Mouse (Mus musculus): Measurements from ENCODE around the gene Acot8. TPM values are rescaled to one million over a fixed set of nuclear protein-coding genes. Genes with fewer than 3 reads are reported as not detected.
A peak's percentile ranks its signal among the peaks of the same experiment; 100 is the strongest.

Acot8 gene
- polyA plus RNA-seq, 1 experiment = 45.6 TPM

DNA sequence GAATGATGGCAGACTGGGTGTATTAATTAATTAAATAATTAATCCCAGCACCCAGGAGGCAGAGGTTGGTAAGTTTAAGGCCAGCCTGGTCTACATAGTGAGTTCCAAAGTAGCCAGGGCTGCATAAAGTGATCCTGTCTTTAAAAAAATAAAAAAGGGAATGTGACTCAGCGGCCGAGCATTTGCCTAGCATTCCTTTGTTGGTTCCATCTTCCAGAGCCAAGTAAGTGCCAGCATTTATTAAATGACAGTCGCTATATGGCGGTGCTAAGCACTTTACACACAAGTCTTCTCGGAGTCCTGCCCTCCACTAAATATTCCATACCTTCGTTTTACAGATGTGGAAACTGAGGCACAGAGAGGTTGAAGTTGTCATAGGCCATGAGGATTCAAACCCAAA is 28.6 kb downstream of the Acot8 start:
- H3K4me1 ChIP-seq (ENCODE audit: control insufficient read depth, insufficient read depth, low read length) = peaks cover 5% of the 10 kb centered on the region
- no peak overlapping the region for H3K4me3 ChIP-seq (ENCODE audit: control insufficient read depth, low read depth, low read length)
- no peak overlapping the region for H3K27ac ChIP-seq (ENCODE audit: control insufficient read depth, insufficient read depth, low read depth, low read length)
- no peaks in the 10 kb centered on the region for H3K27me3 ChIP-seq (ENCODE audit: control insufficient read depth, insufficient read depth, low read length)
- peaks cover 3% of the 10 kb centered on the region for H3K36me3 ChIP-seq (ENCODE audit: control insufficient read depth, insufficient read depth, low read length)
- TF ChIP-seq POLR2A (IDR thresholded peaks at IDR 0.05; ENCODE audit: control insufficient read depth, low read depth, low read length) (no peak), CTCF (IDR thresholded peaks at IDR 0.05; ENCODE audit: control insufficient read depth, insufficient read depth, insufficient replicate concordance, low read depth, low read length) (no peak)

- Histone ChIP-seq H3K4me1 (ENCODE audit: control insufficient read depth, insufficient read depth, low read length) (peaks cover 15% of the 10 kb centered on the region), H3K36me3 (ENCODE audit: control insufficient read depth, insufficient read depth, low read length) (peaks cover 3% of the 10 kb centered on the region), H3K27ac (ENCODE audit: control insufficient read depth, insufficient read depth, low read depth, low read length) (no peak overlapping the region), H3K27me3 (ENCODE audit: control insufficient read depth, insufficient read depth, low read length) (no peaks in the 10 kb centered on the region), H3K4me3 (ENCODE audit: control insufficient read depth, low read depth, low read length) (no peak overlapping the region)
- TF ChIP-seq POLR2A (IDR thresholded peaks at IDR 0.05; ENCODE audit: control insufficient read depth, low read depth, low read length) = no peak
- TF ChIP-seq CTCF (IDR thresholded peaks at IDR 0.05; ENCODE audit: control insufficient read depth, insufficient read depth, insufficient replicate concordance, low read depth, low read length) = no peak
Measured at GRCm38 (mm10) chr2:164773989-164774364, 30.7 kb downstream of the Acot8 start.

DNA sequence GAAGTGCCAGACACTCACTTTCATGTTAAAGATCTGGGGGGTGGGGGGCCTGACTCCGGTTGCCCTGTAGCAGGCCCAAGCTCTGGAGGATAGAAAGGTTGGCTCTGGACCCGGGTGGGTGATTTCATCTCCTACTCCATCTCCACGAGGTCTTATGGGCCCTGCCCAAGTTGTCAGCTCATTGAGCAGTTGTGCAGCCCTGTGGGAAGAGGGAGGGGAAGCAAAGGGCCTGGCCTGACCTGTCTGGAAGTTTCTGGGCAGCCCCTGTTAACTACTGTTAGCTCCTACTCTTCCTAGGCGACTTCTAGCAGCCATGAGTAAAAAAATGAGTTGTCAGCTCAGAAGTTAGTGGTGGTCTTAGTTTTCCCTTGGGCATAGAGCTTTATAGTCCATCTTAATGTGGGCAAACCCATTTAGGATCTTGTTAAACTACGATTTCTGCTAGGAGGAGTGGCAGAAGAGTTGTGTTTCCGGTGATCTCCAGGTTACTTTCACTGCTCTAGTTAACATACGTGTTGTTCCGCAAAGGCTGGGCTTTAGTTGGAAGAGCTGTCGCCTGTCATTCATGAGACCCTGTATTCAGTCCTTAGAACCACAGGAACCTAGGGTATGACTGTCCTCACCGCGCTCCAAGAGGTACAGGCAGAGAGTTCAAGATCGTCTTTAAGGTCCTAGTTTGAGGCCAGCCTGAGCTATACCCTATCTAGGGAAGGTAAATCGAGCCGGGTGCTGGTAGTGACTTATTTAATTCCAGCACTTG is 31.3 kb downstream of the Acot8 start:
- Histone ChIP-seq H3K27me3 (ENCODE audit: control insufficient read depth, insufficient read depth, low read length) (no peaks in the 10 kb centered on the region), H3K36me3 (ENCODE audit: control insufficient read depth, insufficient read depth, low read length) (peaks cover 3% of the 10 kb centered on the region), H3K4me1 (ENCODE audit: control insufficient read depth, insufficient read depth, low read length) (peaks cover 15% of the 10 kb centered on the region), H3K27ac (ENCODE audit: control insufficient read depth, insufficient read depth, low read depth, low read length) (no peak overlapping the region), H3K4me3 (ENCODE audit: control insufficient read depth, low read depth, low read length) (no peak overlapping the region)
- TF ChIP-seq POLR2A (IDR thresholded peaks at IDR 0.05; ENCODE audit: control insufficient read depth, low read depth, low read length) = no peak
- no peak for TF ChIP-seq CTCF (IDR thresholded peaks at IDR 0.05; ENCODE audit: control insufficient read depth, insufficient read depth, insufficient replicate concordance, low read depth, low read length)

DNA sequence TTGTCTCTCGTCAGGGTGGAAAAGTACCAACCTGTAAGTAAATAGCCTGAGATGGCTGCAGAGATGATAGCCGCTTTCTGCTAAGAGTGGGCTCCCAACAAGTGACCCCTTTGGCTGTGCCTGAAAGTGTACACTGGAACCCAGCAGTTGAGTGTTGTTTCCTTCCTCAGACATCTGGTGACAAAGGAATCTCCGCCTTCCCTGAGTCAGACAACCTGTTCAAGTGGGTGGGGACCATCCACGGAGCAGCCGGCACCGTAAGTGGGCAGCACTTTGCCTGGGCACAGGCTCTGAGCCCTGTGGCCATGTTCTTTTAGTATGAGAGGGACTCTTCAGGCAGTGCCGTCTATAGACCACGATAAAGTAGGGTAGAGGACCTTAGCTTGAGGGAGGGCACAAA is 33.6 kb downstream of the Acot8 start:
- TF ChIP-seq CTCF (IDR thresholded peaks at IDR 0.05; ENCODE audit: control insufficient read depth, insufficient read depth, insufficient replicate concordance, low read depth, low read length) (no peak), POLR2A (IDR thresholded peaks at IDR 0.05; ENCODE audit: control insufficient read depth, low read depth, low read length) (no peak)
- Histone ChIP-seq H3K4me3 (ENCODE audit: control insufficient read depth, low read depth, low read length) (peak overlapping the region; percentile 92), H3K4me1 (ENCODE audit: control insufficient read depth, insufficient read depth, low read length) (peaks cover 10% of the 10 kb centered on the region), H3K36me3 (ENCODE audit: control insufficient read depth, insufficient read depth, low read length) (peaks cover 9% of the 10 kb centered on the region), H3K27me3 (ENCODE audit: control insufficient read depth, insufficient read depth, low read length) (no peaks in the 10 kb centered on the region), H3K27ac (ENCODE audit: control insufficient read depth, insufficient read depth, low read depth, low read length) (no peak overlapping the region)

DNA sequence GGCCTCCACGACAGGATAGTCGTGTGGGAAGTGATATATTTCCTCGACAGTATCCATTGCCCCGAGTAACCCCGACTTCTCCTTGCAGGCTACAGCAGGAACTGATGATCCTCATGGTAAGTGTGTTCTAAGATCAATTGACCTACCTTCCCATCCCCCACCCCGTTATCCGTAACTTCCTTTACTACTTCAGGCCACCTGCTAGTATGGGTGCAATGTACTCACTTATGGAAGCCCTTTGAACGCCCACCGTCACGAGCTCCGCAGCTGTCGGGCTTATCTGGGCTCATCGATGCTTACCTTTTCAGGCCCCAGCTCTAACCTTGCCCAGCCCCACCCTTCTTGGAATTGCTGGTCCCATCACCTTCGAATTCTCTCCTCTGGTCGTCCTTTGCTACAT is 34.4 kb downstream of the Acot8 start:
- peak overlapping the region; percentile 92 for H3K4me3 ChIP-seq (ENCODE audit: control insufficient read depth, low read depth, low read length)
- no peaks in the 10 kb centered on the region for H3K27me3 ChIP-seq (ENCODE audit: control insufficient read depth, insufficient read depth, low read length)
- H3K4me1 ChIP-seq (ENCODE audit: control insufficient read depth, insufficient read depth, low read length) = peaks cover 10% of the 10 kb centered on the region
- H3K27ac ChIP-seq (ENCODE audit: control insufficient read depth, insufficient read depth, low read depth, low read length) = peak overlapping the region; percentile 74; the same call in 1 of the 2 replicates
- TF ChIP-seq CTCF (IDR thresholded peaks at IDR 0.05; ENCODE audit: control insufficient read depth, insufficient read depth, insufficient replicate concordance, low read depth, low read length) (no peak), POLR2A (IDR thresholded peaks at IDR 0.05; ENCODE audit: control insufficient read depth, low read depth, low read length) (no peak)
- peaks cover 9% of the 10 kb centered on the region for H3K36me3 ChIP-seq (ENCODE audit: control insufficient read depth, insufficient read depth, low read length)

DNA sequence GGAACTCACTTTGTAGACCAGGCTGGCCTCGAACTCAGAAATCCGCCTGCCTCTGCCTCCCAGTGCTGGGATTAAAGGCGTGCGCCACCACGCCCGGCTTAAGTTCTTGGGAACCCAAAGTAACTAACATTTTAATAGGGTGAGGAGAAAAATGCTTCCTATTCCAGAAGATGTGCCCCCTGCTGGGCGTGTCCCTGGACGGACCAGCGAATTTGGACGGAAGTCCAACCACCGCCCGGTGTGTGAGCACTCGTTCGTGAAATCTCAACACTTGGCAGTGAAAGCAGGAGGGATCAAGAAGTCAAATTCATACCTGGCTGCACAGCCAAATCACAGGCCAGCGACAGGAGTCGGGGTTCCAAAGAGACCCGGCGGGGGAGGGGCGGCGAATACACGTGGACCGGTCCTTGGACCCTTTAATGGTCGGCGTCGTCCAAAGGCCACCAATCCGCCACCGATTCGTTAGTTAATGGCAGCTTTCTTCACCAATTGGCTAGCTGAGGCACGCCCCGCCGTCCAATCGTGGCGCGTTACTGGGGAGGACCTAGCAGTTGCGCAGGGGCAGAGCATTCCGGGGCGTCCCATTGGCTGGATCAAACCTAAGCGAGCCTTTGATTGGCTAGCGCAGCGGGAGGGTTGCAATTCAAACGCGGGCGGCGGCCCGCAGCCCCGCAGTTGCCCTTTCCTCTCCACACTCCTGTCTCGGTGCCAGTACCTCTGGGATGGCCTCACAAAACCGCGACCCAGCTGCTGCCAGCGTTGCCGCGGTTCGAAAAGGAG is 35.2 kb downstream of the Acot8 start, which contains the start of gene Ube2c:
Ube2c (plus strand) TSS at position 641 of the 780 bp plus-strand sequence.
- TF ChIP-seq CTCF (IDR thresholded peaks at IDR 0.05; ENCODE audit: control insufficient read depth, insufficient read depth, insufficient replicate concordance, low read depth, low read length) (no peak), POLR2A (IDR thresholded peaks at IDR 0.05; ENCODE audit: control insufficient read depth, low read depth, low read length) (peak; percentile 68; the same call in 1 of the 2 replicates)
- Histone ChIP-seq H3K4me1 (ENCODE audit: control insufficient read depth, insufficient read depth, low read length) (peaks cover 10% of the 10 kb centered on the region), H3K36me3 (ENCODE audit: control insufficient read depth, insufficient read depth, low read length) (peaks cover 9% of the 10 kb centered on the region), H3K27ac (ENCODE audit: control insufficient read depth, insufficient read depth, low read depth, low read length) (peak within 1 kb of the TSS; percentile 74), H3K27me3 (ENCODE audit: control insufficient read depth, insufficient read depth, low read length) (no peaks in the 10 kb centered on the region), H3K4me3 (ENCODE audit: control insufficient read depth, low read depth, low read length) (peak within 1 kb of the TSS; percentile 92)

DNA sequence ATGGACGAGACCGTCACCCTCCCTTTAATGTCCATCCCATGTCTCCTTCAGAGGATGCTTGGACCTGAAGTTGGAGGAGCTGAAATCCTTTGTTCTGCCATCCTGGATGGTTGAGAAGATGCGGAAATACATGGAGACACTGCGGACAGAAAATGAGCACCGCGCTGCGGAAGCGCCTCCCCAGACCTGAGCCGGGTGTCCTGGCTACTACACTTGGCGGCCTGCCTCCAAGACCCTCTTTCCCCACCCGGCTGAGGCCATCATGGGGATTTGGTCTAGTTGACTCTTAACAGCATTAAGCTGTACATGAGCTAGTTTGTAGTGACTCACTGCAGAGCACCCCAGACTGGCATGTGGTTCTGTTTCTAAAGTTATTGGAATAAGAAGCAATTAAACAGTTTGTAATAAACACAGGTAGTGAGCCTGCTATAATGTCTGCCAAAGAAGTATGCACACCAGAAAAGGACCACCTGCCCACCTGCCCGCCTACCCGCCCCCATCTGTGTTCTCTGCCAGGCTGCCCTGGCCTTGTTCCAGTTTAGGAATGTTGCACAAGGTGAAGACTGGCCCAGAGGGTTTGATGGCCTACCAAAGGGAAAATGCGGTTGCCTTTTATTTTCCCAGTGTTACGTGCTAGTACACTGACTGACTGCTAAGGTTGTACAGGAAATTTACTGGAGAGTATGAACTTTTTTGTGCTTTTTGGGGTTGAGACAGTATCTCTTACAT is 36.7 kb downstream of the Acot8 start:
- peaks cover 10% of the 10 kb centered on the region for H3K4me1 ChIP-seq (ENCODE audit: control insufficient read depth, insufficient read depth, low read length)
- peaks cover 9% of the 10 kb centered on the region for H3K36me3 ChIP-seq (ENCODE audit: control insufficient read depth, insufficient read depth, low read length)
- no peak overlapping the region for H3K4me3 ChIP-seq (ENCODE audit: control insufficient read depth, low read depth, low read length)
- no peaks in the 10 kb centered on the region for H3K27me3 ChIP-seq (ENCODE audit: control insufficient read depth, insufficient read depth, low read length)
- TF ChIP-seq CTCF (IDR thresholded peaks at IDR 0.05; ENCODE audit: control insufficient read depth, insufficient read depth, insufficient replicate concordance, low read depth, low read length) (no peak), POLR2A (IDR thresholded peaks at IDR 0.05; ENCODE audit: control insufficient read depth, low read depth, low read length) (no peak)
- H3K27ac ChIP-seq (ENCODE audit: control insufficient read depth, insufficient read depth, low read depth, low read length) = no peak overlapping the region
